Mouse (Mus musculus): ENCODE results near the gene Il2rg. TPM values are rescaled to one million over a fixed set of nuclear protein-coding genes. Genes with fewer than 3 reads are reported as not detected.
A peak's percentile ranks its signal among the peaks of the same experiment; 100 is the strongest.

Il2rg gene
- total RNA-seq (2021): 1 to 10 TPM in 1 of 2 experiments, under 1 TPM in 1; 0.99 to 2.4 TPM

DNA sequence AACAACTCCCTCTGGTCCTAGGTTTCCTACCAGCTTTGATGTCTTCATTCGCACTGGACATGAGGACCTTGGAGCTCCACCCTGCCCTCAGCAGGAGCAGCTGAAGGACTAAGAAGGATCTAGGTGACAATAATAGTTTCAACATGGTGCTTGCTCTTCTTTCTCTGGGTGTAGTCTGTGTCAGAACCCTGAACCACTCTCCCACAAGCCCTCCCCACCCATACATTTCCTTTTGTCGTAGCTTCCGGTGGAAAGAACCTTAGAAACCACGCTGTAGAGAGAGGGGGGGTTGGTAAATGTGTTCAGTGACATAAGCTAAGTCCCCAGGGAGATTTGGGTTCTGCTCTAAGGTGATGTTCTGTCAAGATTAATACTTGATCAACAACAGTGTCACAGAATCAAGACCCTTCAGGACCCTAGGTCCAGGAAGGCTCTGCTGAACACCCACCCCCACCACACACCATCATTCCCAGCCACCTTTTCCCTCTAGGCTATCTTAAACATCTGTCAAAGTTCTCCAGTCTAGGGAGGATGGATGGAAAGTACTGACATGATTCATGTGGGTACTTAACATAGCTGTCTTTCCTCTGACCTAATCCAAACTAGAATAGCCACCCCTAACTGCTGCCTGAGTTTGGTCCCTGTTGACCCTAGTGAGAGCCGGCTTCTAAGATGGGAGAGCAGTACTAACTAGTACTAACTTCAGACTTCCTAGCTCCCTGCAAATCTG, at the start of gene Il2rg:
Gene Il2rg, minus strand, starts transcription at position 231 of the 730 bp plus-strand sequence.
- intact Hi-C loops (cut with DNase I): no loop called here
- DNase-seq (ENCODE audit: low spot score in 2 of 2): no peak

DNA sequence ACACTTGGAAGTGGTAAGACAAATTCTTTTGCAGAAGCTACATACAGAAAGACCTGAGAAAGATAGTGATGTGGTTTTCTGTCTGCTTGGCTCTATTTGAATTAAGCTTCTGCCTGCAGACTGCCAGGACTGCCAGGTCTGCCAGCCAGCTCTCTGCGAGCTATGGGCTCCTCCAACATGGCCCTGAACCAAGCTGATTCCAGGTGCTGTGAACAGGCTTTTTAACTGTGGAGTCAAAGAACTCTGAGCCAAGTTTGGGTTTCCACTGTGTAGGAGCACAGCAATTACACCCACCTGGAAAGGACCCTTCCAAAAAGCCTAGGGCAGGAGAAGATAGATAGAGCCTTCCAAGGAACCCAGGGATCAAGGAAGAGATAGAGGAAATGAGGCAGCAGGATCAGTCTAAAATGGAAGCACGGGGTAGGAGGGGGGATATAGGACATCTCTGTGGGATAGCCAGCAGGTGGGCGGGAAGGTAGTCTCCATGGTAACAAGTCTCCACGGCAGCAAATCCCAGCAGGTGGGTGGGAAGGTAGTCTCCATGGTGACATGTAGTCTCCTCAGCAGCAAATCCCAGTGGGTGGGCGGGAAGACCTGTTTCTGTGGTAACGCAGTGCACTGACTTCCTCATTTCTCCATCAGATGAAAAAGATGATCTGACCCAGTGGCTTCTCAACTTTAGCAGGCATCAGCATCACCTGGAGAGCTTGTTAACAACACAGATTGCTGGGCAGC, 45.7 kb upstream of the Il2rg start:
- intact Hi-C loops (cut with DNase I): no loop called here
- peak; percentile 76 to 79 for DNase-seq (ENCODE audit: low spot score in 2 of 2)

DNA sequence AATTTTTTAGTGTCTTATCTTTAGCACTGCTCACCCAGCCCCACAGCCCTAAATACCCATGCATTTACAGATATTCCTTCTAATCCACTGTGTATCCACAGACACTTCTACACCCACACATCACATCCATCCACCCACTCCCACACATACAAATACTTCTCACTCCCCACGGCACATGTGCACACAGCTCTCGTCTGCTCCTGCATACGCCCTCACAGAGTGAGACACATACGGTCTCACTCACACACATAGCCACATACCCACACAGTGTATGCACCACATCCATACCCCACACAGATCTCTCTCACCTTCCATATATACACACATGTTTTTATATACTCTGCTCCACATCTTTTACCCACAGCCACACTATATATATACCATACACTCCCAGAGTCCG, 41.2 kb upstream of the Il2rg start:
- DNase-seq (ENCODE audit: low spot score in 2 of 2): peak; percentile 39 to 53
- intact Hi-C loops (cut with DNase I): no loop called here

DNA sequence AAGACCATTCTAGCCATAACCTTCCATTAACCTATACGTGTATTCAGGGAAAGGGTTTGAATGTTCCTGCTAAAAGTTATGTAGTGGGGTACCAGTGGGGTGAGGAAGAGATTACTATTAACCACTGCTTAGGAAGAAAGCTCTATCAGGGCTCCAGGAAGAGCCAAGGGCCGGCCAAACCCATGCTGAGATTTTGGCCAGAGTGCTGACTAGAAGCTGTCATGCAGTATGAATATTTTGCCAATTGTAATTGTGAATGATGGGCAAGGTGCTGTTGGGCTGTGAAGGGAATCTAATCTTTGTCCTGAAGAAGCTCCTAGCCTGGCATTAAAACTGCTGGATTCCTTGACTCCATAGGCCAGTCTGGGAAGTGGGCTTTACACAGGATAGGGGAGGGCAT, 36.6 kb upstream of the Il2rg start:
- intact Hi-C loops (cut with DNase I): no loop called here
- no peak for DNase-seq (ENCODE audit: low spot score in 2 of 2)

DNA sequence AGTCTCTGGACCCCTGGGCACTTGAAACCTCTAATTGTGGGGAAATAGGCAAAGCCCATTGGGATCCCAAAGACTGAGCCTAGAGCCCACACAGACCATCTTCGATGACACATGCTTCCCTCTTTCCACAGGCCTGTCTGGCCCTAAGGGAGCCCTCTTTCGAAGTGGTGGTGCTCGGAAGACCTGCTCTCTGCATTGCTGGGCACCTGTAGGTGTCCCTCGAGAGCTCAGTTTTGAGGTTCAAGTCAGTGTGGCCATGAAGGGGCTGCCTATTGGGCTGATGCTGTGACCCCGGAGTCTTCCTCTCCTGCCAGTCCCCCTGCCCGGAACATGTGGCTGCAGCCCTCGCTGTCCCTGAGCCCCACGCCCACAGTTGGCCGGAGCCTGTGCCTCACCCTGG, 33.6 kb upstream of the Il2rg start:
- intact Hi-C loops (cut with DNase I): no loop called here
- peak in 1 of 2 experiments; percentile 18 for DNase-seq (ENCODE audit: low spot score in 2 of 2)

DNA sequence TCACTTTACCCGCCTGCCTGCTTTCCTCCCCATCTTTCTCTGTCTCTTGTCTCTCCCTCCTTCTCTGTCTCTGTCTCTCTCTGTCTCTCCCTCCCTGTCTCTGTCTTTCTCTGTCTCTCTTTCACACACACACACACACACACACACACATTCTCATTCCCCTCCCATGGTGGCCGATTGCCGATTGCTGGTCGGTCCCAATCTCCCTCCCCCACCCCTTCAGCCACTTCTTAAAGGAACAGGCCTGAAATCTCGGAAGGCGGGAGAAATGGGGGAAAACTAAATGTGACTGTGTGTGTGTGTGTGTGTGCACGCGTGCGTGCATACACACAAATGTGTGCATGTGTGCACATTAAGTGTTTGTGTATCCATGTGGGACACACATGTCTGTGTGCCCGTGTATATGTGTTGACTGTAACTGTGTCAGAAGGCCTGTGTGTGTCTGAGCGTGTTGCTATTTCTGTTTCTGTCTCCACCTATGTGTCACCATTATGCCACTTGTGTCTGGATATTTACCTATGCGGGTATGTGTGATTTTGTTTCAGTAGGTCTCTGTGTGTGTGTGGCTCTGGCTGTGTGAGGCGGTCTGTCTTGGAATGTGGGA, 32.5 kb upstream of the Il2rg start:
- DNase-seq (ENCODE audit: low spot score in 2 of 2): no peak
- intact Hi-C loops (cut with DNase I): no loop called here

DNA sequence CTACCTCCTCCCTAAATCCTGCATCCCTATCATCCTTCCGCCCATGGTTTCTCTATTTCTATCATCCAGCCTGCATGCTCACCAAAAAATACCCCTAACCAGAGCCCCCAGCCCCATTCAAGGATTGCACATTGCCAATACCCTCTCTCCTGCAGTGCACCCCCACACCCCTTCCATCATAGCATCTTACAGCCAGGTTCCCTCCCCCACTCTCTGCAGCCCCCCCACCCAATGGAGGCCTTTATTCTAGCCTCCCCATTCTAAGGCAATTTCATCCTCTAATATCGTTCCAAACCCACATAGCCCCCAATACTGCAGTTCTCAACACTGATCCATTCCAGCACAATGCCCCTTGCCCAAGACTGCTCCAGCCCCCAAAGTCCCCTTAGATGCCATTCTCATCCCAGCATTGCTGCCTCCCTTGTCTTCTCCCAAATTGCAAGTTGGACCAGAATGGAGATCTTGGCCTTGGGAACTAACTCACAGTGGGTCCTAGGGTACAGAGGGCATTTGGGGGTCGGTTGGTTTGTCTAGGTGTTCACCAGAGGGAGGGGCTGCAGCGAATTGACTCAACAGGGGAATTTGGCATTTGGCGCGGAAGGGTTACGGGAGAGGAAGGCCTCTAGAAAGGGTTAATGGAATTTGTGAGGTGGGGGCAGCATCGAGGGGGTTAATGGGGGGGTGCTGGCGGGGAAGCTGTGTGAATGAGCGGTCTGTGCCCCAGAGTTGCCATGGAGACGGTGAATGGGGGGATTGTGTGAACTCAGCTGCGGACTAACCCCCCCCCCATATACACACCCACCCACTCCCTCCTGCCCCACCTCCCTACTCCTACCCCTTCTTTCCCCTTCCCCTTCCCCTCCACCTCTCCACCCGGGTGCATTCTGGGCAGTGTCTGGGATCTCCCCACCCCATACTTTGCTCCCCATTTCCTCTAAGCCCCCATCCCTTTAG, 31.7 kb upstream of the Il2rg start:
- intact Hi-C loops (cut with DNase I): no loop called here
- DNase-seq (ENCODE audit: low spot score in 2 of 2): no peak

DNA sequence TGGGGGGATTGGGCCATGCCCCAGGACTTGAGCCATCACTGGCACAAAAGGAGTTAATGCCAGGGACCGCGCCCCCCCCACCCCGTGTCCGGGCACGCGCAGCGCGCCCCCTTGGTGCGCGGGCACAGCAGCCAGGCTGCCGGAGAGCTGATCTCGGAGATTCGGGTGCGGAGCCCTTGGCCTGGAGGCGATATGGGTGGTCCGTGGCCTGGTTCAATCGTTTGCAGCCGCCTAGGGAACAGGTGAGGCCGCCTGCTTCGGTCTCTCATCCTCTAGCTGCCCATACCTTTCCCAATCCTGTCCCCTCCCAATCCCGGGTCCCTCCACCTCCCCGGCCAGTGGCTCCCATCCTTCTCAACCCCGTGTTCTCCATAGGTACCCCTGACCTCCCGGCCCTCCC, 31.0 kb upstream of the Il2rg start, which contains the start of gene Nlgn3:
Gene Nlgn3, plus strand, starts transcription at position 114 of the 400 bp plus-strand sequence.
- DNase-seq (ENCODE audit: low spot score in 2 of 2): peak in 1 of 2 experiments; percentile 46
- intact Hi-C loops (cut with DNase I): no loop called here

DNA sequence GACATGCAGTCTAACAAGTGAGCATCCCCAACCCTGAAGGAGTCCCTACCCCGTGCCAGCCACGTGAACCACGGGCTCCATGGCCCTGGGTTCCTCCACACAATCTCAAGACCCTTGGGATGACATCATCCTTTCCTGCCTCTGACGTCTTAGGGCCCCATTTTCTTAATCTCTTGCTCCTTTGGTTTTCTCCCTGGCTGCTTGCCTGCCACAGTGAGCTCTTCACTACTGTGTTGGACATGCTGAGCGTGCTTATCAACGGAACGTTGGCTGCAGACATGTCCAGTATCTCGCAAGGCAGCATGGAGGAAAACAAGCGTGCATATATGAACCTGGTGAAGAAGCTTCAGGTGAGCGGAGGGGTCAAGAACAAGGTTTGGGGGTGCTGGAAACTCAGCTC, 22.1 kb upstream of the Il2rg start:
- intact Hi-C loops (cut with DNase I): no loop called here
- DNase-seq (ENCODE audit: low spot score in 2 of 2): no peak

DNA sequence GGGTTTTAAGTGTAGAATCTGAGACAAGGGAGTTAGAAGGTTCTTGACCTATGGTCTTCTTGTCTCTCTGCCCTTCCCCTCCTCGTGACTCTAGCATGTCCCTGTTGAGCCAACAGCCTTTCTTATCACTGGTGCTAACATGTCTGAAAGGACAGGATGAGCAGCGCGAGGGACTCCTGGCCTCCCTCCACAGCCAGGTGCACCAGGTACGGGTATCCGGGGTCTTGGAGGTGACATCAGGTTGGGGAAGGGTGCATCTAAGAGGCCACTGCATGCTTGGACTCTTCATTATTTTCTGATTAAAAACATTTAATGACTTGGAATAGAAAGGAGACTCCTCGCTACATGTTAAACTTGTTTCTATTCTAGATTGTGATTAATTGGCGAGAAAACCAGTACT, 21.0 kb upstream of the Il2rg start:
- intact Hi-C loops (cut with DNase I): no loop called here
- DNase-seq (ENCODE audit: low spot score in 2 of 2): no peak

DNA sequence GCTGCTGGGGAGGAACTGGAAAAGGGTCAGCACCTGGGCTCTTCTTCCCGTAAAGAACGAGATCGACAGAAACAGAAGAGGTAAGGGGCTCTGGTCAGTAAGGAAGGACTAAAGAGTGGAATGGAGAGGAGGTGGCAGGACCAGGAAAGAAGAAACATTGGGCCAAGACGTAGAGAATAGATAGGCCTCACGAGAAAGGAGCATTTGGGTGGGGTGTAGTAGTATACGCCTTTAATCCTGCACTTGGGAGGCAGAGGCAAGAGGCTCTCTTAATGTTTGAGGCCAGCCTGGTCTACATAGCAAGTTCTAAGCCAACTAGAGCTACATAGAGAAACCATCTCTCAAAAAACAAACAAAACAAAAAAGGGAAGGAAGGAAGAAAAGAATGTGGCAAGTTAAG, 20.4 kb upstream of the Il2rg start:
- DNase-seq (ENCODE audit: low spot score in 2 of 2): no peak
- intact Hi-C loops (cut with DNase I): no loop called here

DNA sequence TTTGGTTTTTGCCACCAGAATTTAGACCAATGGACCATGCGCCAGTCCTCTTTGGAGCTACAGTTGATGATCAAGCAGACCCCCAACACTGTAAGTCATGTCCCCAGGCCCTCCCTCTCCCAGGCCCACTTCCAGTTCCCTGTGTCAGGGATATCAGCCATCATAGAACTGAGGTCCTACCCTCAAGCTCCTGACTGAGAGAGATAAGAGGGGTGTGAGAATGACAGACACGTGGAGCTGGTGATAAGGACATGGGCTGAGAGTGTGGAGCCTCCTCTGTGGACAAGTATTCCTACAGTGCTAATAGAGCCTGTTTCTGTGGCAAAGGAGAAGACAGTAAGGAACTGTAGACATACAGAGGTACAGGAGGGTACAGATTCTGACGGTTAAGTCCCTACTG, 19.5 kb upstream of the Il2rg start:
- intact Hi-C loops (cut with DNase I): no loop called here
- no peak for DNase-seq (ENCODE audit: low spot score in 2 of 2)

DNA sequence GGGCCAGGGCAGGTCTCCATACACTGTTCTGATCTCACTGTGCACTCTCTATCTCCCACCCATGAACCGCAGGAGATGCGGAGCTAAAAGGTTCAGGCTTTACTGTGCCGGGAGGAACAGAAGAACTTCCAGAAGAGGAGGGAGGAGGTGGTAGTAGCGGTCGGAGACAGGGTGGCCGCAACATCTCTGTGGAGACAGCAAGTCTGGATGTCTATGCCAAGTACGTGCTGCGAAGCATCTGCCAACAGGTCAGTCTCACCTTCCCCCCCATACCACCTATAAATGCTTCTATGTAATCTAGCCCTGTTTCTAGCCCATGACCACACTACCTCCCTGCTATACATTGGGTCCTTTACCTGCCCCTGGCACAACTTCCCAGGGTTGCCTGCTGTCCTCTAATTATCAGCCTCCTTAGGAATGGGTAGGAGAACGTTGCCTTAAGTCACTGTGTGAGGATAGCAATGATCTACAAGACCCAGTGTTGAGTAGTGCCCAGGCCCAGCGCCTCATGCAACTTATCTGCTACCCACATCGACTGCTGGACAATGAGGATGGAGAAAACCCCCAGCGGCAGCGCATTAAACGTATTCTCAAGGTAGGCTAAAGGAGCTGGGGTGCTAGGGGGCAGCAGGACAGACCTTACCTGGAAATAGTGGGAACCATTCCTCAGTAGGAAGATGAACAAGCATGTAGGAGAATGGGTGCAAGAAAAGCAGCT, 18.1 kb upstream of the Il2rg start:
- DNase-seq (ENCODE audit: low spot score in 2 of 2): no peak
- intact Hi-C loops (cut with DNase I): loop anchor here (2.0 kb wide), 1 partner anchor 153 kb away; no protein-coding TSS in a partner anchor

DNA sequence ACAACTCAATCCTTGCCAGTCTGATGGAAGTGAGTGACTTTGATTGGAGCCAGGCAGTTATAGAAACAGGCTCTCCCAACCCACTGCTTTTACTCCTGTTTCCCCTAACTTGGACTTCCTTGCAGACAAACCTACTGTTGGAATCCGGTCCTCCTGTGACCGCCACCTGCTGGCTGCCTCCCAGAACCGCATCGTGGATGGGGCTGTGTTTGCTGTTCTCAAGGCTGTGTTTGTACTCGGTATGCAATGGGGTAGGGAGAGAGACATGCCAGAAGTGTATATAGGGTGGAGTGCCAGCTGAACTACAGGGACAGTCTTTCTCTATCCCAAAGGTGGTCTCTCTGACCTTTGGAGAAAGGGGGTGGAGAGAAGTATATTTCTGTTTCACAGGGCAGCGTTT, 17.5 kb upstream of the Il2rg start:
- intact Hi-C loops (cut with DNase I): loop anchor here (2.0 kb wide), 1 partner anchor 153 kb away; no protein-coding TSS in a partner anchor
- peak; percentile 32 to 36 for DNase-seq (ENCODE audit: low spot score in 2 of 2)

DNA sequence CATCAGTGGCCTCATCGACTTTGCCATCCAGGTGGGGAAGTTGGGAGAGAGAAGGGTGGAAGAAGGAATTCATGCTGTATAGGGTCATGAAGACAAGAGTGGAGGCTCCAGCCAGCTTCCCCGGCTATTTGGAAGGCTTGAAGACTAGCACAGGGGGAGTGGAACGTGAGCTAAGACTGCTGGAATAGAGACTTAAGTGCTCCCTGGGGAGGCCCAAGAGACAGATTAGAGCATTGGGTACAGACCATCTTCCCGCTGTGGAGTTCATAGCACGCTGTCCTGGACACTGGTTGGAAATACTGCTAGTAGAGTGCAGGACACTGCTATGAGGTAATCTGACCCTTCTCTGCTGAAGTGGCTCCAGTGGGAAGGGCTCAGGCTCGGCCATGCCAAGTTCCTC, 14.8 kb upstream of the Il2rg start:
- intact Hi-C loops (cut with DNase I): no loop called here
- DNase-seq (ENCODE audit: low spot score in 2 of 2): no peak

DNA sequence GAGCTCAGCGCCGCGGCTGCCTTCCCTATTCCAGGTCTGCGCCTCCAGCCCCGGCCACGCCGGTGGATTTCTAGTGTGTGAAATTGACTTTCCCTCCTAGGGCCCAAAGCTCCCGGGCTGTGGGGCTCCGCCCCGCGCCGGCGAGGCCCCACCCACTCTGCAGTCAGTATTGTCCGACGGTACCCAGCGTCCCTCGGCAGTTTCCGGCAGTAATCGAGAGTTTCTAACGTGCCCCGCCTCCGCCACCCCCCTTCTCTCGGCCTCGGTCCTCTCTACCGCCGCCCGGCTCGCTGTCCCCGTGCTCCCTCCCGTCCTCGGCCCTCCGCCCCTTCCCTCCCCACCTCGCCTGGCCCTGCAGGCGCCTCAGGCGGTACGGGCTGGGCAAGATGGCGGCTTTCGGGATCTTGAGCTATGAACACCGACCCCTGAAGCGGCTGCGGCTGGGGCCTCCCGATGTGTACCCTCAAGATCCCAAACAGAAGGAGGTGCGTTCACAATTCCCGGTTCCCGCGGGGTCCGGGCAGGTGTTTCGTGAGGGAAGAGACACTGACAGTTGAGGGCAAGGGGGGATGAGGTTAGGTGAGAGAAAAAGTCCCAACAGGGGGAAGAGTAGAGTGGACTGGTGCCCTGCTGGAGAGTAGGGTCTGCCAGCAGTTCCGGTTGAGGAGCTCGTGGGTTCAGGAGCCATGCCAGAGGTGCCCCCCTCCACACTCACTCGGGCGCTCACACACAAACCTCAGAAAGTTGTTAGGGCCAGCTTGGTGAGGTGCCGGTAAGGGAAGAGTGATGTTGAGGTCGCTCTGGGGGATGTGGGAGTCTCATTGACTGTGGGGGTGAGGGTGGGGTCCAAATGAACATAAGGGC, 6.1 kb upstream of the Il2rg start, which contains the start of gene Med12:
Gene Med12, plus strand, starts transcription at position 156 of the 864 bp plus-strand sequence.
- intact Hi-C loops (cut with DNase I): loop anchor here (2.0 kb wide), 1 partner anchor 19 kb away; the partner anchor contains the start of gene Foxo4
- DNase-seq (ENCODE audit: low spot score in 2 of 2): peak; percentile 76 to 78

DNA sequence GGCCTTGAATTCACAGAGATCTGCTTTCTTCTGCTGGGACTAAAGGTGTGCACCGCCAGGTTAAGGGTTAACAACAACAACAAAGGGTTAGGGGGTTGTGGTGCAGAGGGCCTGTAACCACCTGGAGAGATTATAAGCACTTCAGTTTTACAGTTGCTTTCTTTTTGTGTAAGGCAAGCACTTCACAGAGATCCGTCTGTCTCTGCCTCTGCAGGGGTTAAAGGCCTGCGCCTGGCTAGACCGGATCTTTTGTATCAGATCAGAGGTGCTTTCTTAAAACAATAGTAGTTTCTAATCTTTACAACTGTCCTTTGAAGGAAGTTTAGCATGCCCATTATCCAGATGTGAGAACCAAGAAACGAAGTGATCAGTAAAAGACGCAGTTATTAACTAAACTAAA, 5.4 kb upstream of the Il2rg start:
- intact Hi-C loops (cut with DNase I): loop anchor here (2.0 kb wide), 1 partner anchor 19 kb away; the partner anchor contains the start of gene Foxo4

DNA sequence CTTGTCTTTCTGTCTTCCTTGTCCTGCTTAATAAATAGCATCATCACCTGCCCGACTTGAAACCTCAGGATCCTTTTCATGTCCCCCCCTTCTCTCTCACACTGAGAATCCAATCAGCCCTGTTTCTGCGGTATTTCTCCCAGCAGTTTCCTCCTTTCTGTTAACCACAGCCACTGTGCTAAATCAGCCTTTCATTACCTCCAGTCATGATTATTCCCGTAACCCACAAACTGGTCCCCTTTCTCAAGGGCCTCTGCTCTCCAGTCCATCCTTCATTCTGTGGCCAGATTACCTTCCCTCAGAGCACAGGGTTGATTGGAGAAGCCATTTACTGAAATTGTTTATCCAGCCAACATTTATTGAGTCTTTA, 685 bp upstream of the Il2rg start, which contains the start of gene Gm20489:
Gene Gm20489, minus strand, starts transcription at position 269 of the 370 bp plus-strand sequence.
- intact Hi-C loops (cut with DNase I): no loop called here
- DNase-seq (ENCODE audit: low spot score in 2 of 2): no peak

More for the DNA sequence above, 5.4 kb upstream of the Il2rg start:
- no peak for DNase-seq (ENCODE audit: low spot score in 2 of 2)

Data from left cerebral cortex, postnatal 36 days (tissue).